Mouse (Mus musculus): ENCODE results near the gene Rbpj.

GRCm38 (mm10) chr5:53539860-53540633 lies 74.1 kb downstream of the Rbpj start:
- no peak for TF ChIP-seq POLR2A (IDR thresholded peaks at IDR 0.05; ENCODE audit: low read depth, low read length)
- no peak for TF ChIP-seq CTCF (conservative IDR thresholded peaks at IDR 0.05; ENCODE audit: insufficient read depth, insufficient read length, low read depth, low read length)

Measured in kidney, adult 2 months (tissue).